Mouse (Mus musculus) stomach, embryonic 16.5 days (tissue): ENCODE measurements around the gene Ctsw. TPM values are rescaled to one million over a fixed set of nuclear protein-coding genes. Genes with fewer than 3 reads are reported as not detected.

Source experiments
- ATAC-seq: fragments of 200-750 bp; cut with Nextera tagmentation; 2 replicates; pipeline ENCODE4 v1.8.0; 2017; ENCODE audit warnings: moderate number of reproducible peaks, moderate TSS enrichment; ENCODE audit not compliant: insufficient read depth, low FRiP score
- H3K27ac ChIP-seq: fragments of 300-500 bp; sonication (generic); 2 replicates; pipeline ENCODE4 v1.5.1; 2014; ENCODE audit warnings: low read length
- H3K27me3 ChIP-seq: fragments of 300-500 bp; sonication (generic); 2 replicates; pipeline ENCODE4 v1.6.1; 2014; ENCODE audit warnings: low read length, control low read depth, mixed read lengths; ENCODE audit not compliant: control insufficient read depth, insufficient read depth
- H3K36me3 ChIP-seq: fragments of 300-500 bp; sonication (generic); 2 replicates; pipeline ENCODE4 v1.6.1; 2014; ENCODE audit warnings: low read length; ENCODE audit not compliant: control insufficient read depth, insufficient read depth
- H3K4me1 ChIP-seq: fragments of 300-500 bp; sonication (generic); 2 replicates; pipeline ENCODE4 v1.6.1; 2014; ENCODE audit warnings: low read length, control low read depth, mixed read lengths; ENCODE audit not compliant: control insufficient read depth, insufficient read depth
- H3K4me2 ChIP-seq: fragments of 300-500 bp; sonication (generic); 2 replicates; pipeline ENCODE4 v1.6.1; 2014; ENCODE audit warnings: low read depth, low read length, mixed read lengths
- H3K4me3 ChIP-seq: fragments of 300-500 bp; sonication (generic); replicated peaks from 2 replicates; pipeline ENCODE4 v1.5.1; 2014; ENCODE audit warnings: mild to moderate bottlenecking, low read length
- H3K9ac ChIP-seq: fragments of 300-500 bp; sonication (generic); 2 replicates; pipeline ENCODE4 v1.6.1; 2014; ENCODE audit warnings: low read length
- H3K9me3 ChIP-seq: fragments of 300-500 bp; sonication (generic); replicated peaks from 2 replicates; pipeline ENCODE4 v1.6.1; 2016; ENCODE audit warnings: low read length, control low read depth; ENCODE audit not compliant: control insufficient read depth
- WGBS: fragments of 180-500 bp; shearing (Covaris S2); extraction: QIAGEN DNeasy Blood & Tissue Kit; methylation state at CpG from one replicate; pipeline ENCODE4 v1.1.7; 2014; 5-methylcytosine and 5-hydroxymethylcytosine counted together
- polyA plus RNA-seq: library from polyadenylated mRNA; unstranded; fragments of >200 nt; fragmentation: Nextera tagmentation; extraction: Ambion mirVana; gene quantifications from 2 replicates; pipeline ENCODE4 v1.2.1, GENCODE M21; 2015

Gene Ctsw
- polyA plus RNA-seq, 1 experiment from 2014 or later: 1.6 TPM

- H3K9ac ChIP-seq: no peak overlapping the region
- ATAC-seq: no peak
- H3K4me2 ChIP-seq: no peak overlapping the region
- H3K4me3 ChIP-seq: no peak overlapping the region
- H3K27me3 ChIP-seq: no peaks in the 10 kb centered on the region
- H3K9me3 ChIP-seq: no peaks in the 10 kb centered on the region
- peaks cover 15% of the 10 kb centered on the region for H3K4me1 ChIP-seq
- H3K36me3 ChIP-seq: 0 out of 2 replicates have a peak, but pooled peaks cover 15% of the 10 kb centered on the region
- no peak overlapping the region for H3K27ac ChIP-seq
- 86% methylated on average over 5 of the region's 5 CpGs for WGBS
These were observed 16.2 kb upstream of the Ctsw start for GRCm38 (mm10) chr19:5484496-5484895.

- Histone ChIP-seq H3K27ac (no peak overlapping the region), H3K4me2 (no peak overlapping the region), H3K9me3 (no peaks in the 10 kb centered on the region), H3K36me3 (0 out of 2 replicates have a peak, but pooled peaks cover 15% of the 10 kb centered on the region), H3K27me3 (no peaks in the 10 kb centered on the region), H3K4me3 (no peak overlapping the region), H3K4me1 (peaks cover 9% of the 10 kb centered on the region), H3K9ac (no peak overlapping the region)
- WGBS: 92% methylated on average over 19 of the region's 19 CpGs
- no peak for ATAC-seq
These were observed 15.4 kb upstream of the Ctsw start for GRCm38 (mm10) chr19:5483386-5484359.

GRCm38 (mm10) chr19:5481398-5481797, 13.1 kb upstream of the Ctsw start:
- H3K4me3 ChIP-seq: no peak overlapping the region
- 0 out of 2 replicates have a peak, but pooled peaks cover 15% of the 10 kb centered on the region for H3K36me3 ChIP-seq
- H3K9ac ChIP-seq: no peak overlapping the region
- H3K9me3 ChIP-seq: no peaks in the 10 kb centered on the region
- ATAC-seq: no peak
- H3K4me1 ChIP-seq: no peaks in the 10 kb centered on the region
- no peak overlapping the region for H3K4me2 ChIP-seq
- no peaks in the 10 kb centered on the region for H3K27me3 ChIP-seq
- H3K27ac ChIP-seq: no peak overlapping the region
- 87% methylated on average over 10 of the region's 10 CpGs for WGBS

- H3K4me2 ChIP-seq: no peak overlapping the region
- 86% methylated on average over 10 of the region's 10 CpGs for WGBS
- 0 out of 2 replicates have a peak, but pooled peaks cover 13% of the 10 kb centered on the region for H3K36me3 ChIP-seq
- H3K9me3 ChIP-seq: no peaks in the 10 kb centered on the region
- H3K9ac ChIP-seq: no peak overlapping the region
- ATAC-seq: no peak
- H3K4me3 ChIP-seq: no peak overlapping the region
- H3K27ac ChIP-seq: no peak overlapping the region
- no peaks in the 10 kb centered on the region for H3K27me3 ChIP-seq
- peaks cover 8% of the 10 kb centered on the region; the same call in 1 of the 2 replicates for H3K4me1 ChIP-seq
These were observed 11.7 kb upstream of the Ctsw start for GRCm38 (mm10) chr19:5480016-5480415.

- H3K36me3 ChIP-seq: 0 out of 2 replicates have a peak, but pooled peaks cover 3% of the 10 kb centered on the region
- H3K4me3 ChIP-seq: no peak overlapping the region
- H3K27me3 ChIP-seq: no peaks in the 10 kb centered on the region
- no peak overlapping the region for H3K4me2 ChIP-seq
- no peaks in the 10 kb centered on the region for H3K9me3 ChIP-seq
- H3K27ac ChIP-seq: no peak overlapping the region
- 83% methylated on average over 18 of the region's 18 CpGs for WGBS
- no peak for ATAC-seq
- H3K4me1 ChIP-seq: peaks cover 13% of the 10 kb centered on the region; the same call in 1 of the 2 replicates
- no peak overlapping the region for H3K9ac ChIP-seq
These were observed 9.5 kb upstream of the Ctsw start for GRCm38 (mm10) chr19:5477668-5478300.

- Histone ChIP-seq H3K4me3 (no peak overlapping the region), H3K9me3 (no peaks in the 10 kb centered on the region), H3K36me3 (no peaks in the 10 kb centered on the region), H3K27me3 (no peaks in the 10 kb centered on the region), H3K9ac (0 out of 2 replicates have a peak overlapping the region, but pooled peaks have one; percentile 4), H3K4me2 (no peak overlapping the region), H3K4me1 (peaks cover 13% of the 10 kb centered on the region; the same call in 1 of the 2 replicates), H3K27ac (no peak overlapping the region)
- WGBS: 85% methylated on average over 10 of the region's 10 CpGs
- ATAC-seq: no peak
These were observed 8.8 kb upstream of the Ctsw start for GRCm38 (mm10) chr19:5477004-5477667.

GRCm38 (mm10) chr19:5475069-5475714, 6.9 kb upstream of the Ctsw start:
- Histone ChIP-seq H3K27ac (peak overlapping the region; percentile 69), H3K4me2 (peak overlapping the region; percentile 84), H3K4me3 (peak overlapping the region; percentile 53), H3K4me1 (peaks cover 13% of the 10 kb centered on the region; the same call in 1 of the 2 replicates), H3K9ac (peak overlapping the region; percentile 80), H3K9me3 (no peaks in the 10 kb centered on the region), H3K36me3 (no peaks in the 10 kb centered on the region), H3K27me3 (no peaks in the 10 kb centered on the region)
- 20% methylated on average over 13 of the region's 13 CpGs for WGBS
- ATAC-seq: no peak

GRCm38 (mm10) chr19:5474281-5475068, 6.2 kb upstream of the Ctsw start:
- Histone ChIP-seq H3K4me1 (peaks cover 13% of the 10 kb centered on the region; the same call in 1 of the 2 replicates), H3K36me3 (no peaks in the 10 kb centered on the region), H3K4me2 (peak overlapping the region; percentile 84), H3K27ac (peak overlapping the region; percentile 69), H3K9me3 (no peaks in the 10 kb centered on the region), H3K4me3 (peak overlapping the region; percentile 53), H3K27me3 (no peaks in the 10 kb centered on the region), H3K9ac (peak overlapping the region; percentile 80)
- WGBS: under 1% methylated on average over 37 of the region's 68 CpGs
- peak; percentile 57 for ATAC-seq
